Mouse (Mus musculus) thymus, adult 2 months (tissue): ENCODE results near the gene Parp16.

ENCODE experiments used
- CTCF ChIP-seq: fragments of 200-500 bp; IDR thresholded peaks from 2 replicates; pipeline ENCODE4 v1.5.1; 2012; ENCODE audit warnings: mild to moderate bottlenecking, control low read depth, low read length, moderate library complexity, borderline replicate concordance; ENCODE audit not compliant: control insufficient read depth, poor library complexity, insufficient read depth; ENCODE audit errors: extremely low read depth
- POLR2A ChIP-seq: fragments of 200-500 bp; IDR thresholded peaks from 2 replicates; pipeline ENCODE4 v1.6.1; 2012; ENCODE audit warnings: mild to moderate bottlenecking, low read length, control low read depth, moderate library complexity; ENCODE audit not compliant: control insufficient read depth, poor library complexity, insufficient read depth; ENCODE audit errors: extremely low read depth

GRCm38 (mm10) chr9:65214778-65215493 lies 19.8 kb downstream of the Parp16 start:
- TF ChIP-seq CTCF (no peak; the same call in none of the 2 replicates), POLR2A (peak; percentile 43)
